Mouse (Mus musculus) liver, embryonic 14.5 days (tissue): ENCODE measurements at regions not wholly inside any gene's neighbourhood (a gene's known extent, or its start where the extent isn't known, plus 50 kb on each side); places are given as distances from the start of the nearest gene placed in this dataset.

Experiments
- ATAC-seq: fragments of 200-750 bp; cut with Nextera tagmentation; 2 replicates; pipeline ENCODE4 v1.8.0; 2017; ENCODE audit warnings: moderate number of reproducible peaks, mild to moderate bottlenecking, moderate library complexity; ENCODE audit not compliant: insufficient read depth
- DNase-seq, 3 experiments: peaks; one replicate each; pipeline ENCODE4 v3.0.0-alpha.2; 2012 to 2013; ENCODE audit warnings: low read depth in 3 of 3, low spot score in 3 of 3
- H3K27ac ChIP-seq: fragments of 300-500 bp; sonication (generic); 2 replicates; pipeline ENCODE4 v1.5.1; 2014; ENCODE audit warnings: moderate library complexity, mild to moderate bottlenecking, control low read depth, inconsistent platforms
- H3K27me3 ChIP-seq: fragments of 300-500 bp; sonication (generic); 2 replicates; pipeline ENCODE4 v1.6.1; 2014; ENCODE audit warnings: mild to moderate bottlenecking, low read length, moderate library complexity; ENCODE audit not compliant: control insufficient read depth, insufficient read depth
- H3K36me3 ChIP-seq: fragments of 300-500 bp; sonication (generic); replicated peaks from 2 replicates; pipeline ENCODE4 v1.6.1; 2014; ENCODE audit warnings: low read depth; ENCODE audit not compliant: control insufficient read depth, insufficient read depth
- H3K4me1 ChIP-seq, 2 experiments: fragments of 200-500 bp in 1 of 2; fragments of 300-500 bp in 1 of 2; sonication (generic) in 1 of 2; replicated peaks; 2 replicates each; pipeline ENCODE4 v1.6.1; 2012 to 2014; ENCODE audit warnings: antibody characterized with exemption in 1 of 2, inconsistent platforms in 1 of 2, low read length in 1 of 2; ENCODE audit not compliant: control insufficient read depth in 2 of 2, insufficient read depth in 2 of 2
- H3K4me2 ChIP-seq: fragments of 300-500 bp; sonication (generic); 2 replicates; pipeline ENCODE4 v1.6.1; 2014; ENCODE audit warnings: low read depth, mild to moderate bottlenecking, control low read depth, moderate library complexity
- H3K4me3 ChIP-seq, 2 experiments: fragments of 200-500 bp in 1 of 2; fragments of 300-500 bp in 1 of 2; sonication (generic) in 1 of 2; 2 replicates each; pipeline ENCODE4 v1.5.1; 2012 to 2014; ENCODE audit warnings: low read depth in 2 of 2, low read length in 2 of 2, mild to moderate bottlenecking in 2 of 2, control low read depth in 1 of 2, inconsistent platforms in 1 of 2, moderate library complexity in 1 of 2; ENCODE audit not compliant: insufficient read depth in 1 of 2
- H3K9ac ChIP-seq: fragments of 300-500 bp; sonication (generic); replicated peaks from 2 replicates; pipeline ENCODE4 v1.6.1; 2014; ENCODE audit warnings: mild to moderate bottlenecking, control low read depth, moderate library complexity
- H3K9me3 ChIP-seq: fragments of 300-500 bp; sonication (generic); 2 replicates; pipeline ENCODE4 v1.6.1; 2016; ENCODE audit warnings: low read length, mixed read lengths; ENCODE audit not compliant: control insufficient read depth
- CTCF ChIP-seq: IDR thresholded peaks from 2 replicates; pipeline ENCODE4 v1.5.1; 2016; ENCODE audit warnings: antibody characterized with exemption, low read depth, control low read depth
- EP300 ChIP-seq: IDR thresholded peaks from 2 replicates; pipeline ENCODE4 v1.6.1; 2016; ENCODE audit warnings: antibody characterized with exemption, low read depth
- WGBS: fragments of 180-500 bp; shearing (Covaris S2); extraction: QIAGEN DNeasy Blood & Tissue Kit; methylation state at CpG from one replicate; pipeline ENCODE4 v1.1.7; 2014; ENCODE audit not compliant: insufficient replicate concordance; 5-methylcytosine and 5-hydroxymethylcytosine counted together

DNA sequence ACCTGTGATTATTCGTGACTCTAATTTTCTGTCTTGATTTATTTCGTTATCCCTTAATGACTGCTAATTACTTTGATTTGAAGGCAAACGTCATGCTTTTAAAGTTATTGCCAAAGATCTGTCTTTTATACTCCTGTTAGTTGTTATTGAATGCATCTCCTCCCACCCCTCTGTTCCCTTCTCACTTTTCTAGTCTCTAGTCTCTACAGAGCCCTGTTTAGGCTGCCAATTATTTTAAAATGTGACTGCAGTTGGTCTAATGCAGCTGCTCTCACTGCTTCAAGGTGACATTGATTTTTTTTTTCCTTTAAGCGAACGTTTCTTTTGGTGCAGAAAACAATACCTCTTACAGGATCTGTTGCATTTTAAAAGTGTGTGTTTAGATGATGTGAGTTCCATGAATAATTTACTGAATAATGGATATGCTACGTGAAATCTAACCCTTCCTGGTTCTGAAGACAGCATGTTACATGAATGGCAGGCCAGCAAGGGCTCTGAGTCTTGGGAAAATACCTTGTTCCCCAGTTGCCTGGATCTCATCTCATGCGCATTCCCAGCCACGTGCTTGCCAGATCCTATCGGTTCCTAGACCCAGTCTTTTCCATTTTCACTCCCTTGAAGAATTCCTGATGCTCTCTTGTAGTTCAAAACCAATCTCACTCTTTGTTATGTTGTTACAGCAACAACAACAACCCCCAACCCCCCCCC, 1097.2 kb downstream of the Synb start:
- Histone ChIP-seq H3K9ac (no peak overlapping the region), H3K27me3 (no peaks in the 10 kb centered on the region), H3K27ac (no peak overlapping the region), H3K36me3 (no peaks in the 10 kb centered on the region), H3K4me2 (no peak overlapping the region), H3K4me1 (no peaks in the 10 kb centered on the region), H3K4me3 (no peak overlapping the region), H3K9me3 (no peaks in the 10 kb centered on the region)
- ATAC-seq (no peak), DNase-seq (no peak)
- WGBS = 41% methylated on average over 9 of the region's 9 CpGs
- TF ChIP-seq EP300 (no peak), CTCF (no peak)

DNA sequence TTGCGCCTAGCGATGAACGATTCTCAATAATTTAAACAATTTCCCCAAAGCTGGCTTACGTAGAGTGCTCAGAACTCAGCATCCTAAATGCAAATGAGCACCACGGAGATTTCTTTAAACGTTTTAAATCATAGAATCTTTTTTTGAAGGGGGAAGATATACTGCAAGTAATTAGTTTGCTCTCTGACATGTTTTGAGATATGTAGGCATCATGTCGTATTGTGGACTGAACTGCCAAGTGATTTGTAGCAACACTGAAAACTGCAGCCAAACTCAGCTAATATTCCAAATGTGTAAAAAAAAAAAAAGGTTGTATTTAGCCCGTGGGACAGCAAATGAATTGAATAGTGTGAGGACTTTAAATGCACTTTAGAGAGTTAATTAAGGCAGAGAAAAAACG, 1097.9 kb downstream of the Synb start:
- H3K4me2 ChIP-seq = no peak overlapping the region
- no peaks in the 10 kb centered on the region for H3K9me3 ChIP-seq
- ATAC-seq = no peak
- no peaks in the 10 kb centered on the region for H3K36me3 ChIP-seq
- no peaks in the 10 kb centered on the region for H3K27me3 ChIP-seq
- H3K4me1 ChIP-seq = no peaks in the 10 kb centered on the region
- TF ChIP-seq EP300 = no peak
- H3K4me3 ChIP-seq = no peak overlapping the region
- 58% methylated on average over 9 of the region's 9 CpGs for WGBS
- H3K27ac ChIP-seq = no peak overlapping the region
- no peak overlapping the region for H3K9ac ChIP-seq
- no peak for DNase-seq

DNA sequence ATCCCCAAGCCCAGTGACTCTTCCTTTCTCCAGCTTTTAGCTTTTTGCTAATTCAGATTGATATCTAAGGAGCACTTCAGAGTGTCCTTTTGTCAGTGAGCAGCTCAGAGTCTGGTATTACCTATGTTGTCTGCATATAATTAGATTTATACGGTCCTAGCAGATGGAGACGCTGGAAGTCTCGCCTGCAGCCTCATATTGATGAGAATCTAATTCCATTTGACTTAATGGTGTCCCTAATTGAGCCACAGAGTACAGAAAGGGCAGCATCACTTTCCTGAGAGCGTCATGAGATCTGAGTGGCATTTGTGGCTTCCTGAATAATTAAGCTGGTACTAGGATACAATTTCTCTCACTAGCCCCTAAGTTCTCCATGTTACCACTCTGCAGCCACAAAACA, 1104.2 kb downstream of the Synb start:
- no peak overlapping the region for H3K4me2 ChIP-seq
- H3K9me3 ChIP-seq = no peaks in the 10 kb centered on the region
- no peak overlapping the region for H3K4me3 ChIP-seq
- H3K36me3 ChIP-seq = no peaks in the 10 kb centered on the region
- TF ChIP-seq CTCF (no peak), EP300 (no peak)
- no peaks in the 10 kb centered on the region for H3K4me1 ChIP-seq
- no peak for ATAC-seq
- 40% methylated on average over 4 of the region's 4 CpGs for WGBS
- no peak overlapping the region for H3K27ac ChIP-seq
- no peak for DNase-seq
- no peak overlapping the region for H3K9ac ChIP-seq
- H3K27me3 ChIP-seq = no peaks in the 10 kb centered on the region

DNA sequence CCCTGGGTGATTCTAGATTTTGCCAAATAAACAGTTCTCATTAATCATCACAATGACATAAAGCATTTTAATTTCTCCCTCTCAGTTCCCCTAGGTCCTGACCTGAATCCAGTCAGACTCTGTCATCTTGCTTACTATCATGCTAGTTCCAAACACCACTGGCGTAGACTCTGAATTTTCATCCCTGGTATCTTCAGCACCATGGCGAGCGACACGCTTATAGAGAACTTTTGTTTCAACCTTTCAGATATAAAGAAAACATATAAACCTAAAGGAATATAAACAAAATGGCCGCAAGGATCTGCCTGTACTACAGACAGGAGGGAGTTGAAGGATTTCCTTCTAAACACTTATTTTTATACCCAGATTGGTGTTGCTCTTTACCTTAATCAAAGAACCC, 1105.8 kb downstream of the Synb start:
- Histone ChIP-seq H3K36me3 (no peaks in the 10 kb centered on the region), H3K9me3 (no peaks in the 10 kb centered on the region), H3K27me3 (no peaks in the 10 kb centered on the region), H3K4me2 (no peak overlapping the region), H3K4me3 (no peak overlapping the region), H3K4me1 (no peaks in the 10 kb centered on the region), H3K27ac (no peak overlapping the region), H3K9ac (no peak overlapping the region)
- ATAC-seq (no peak), DNase-seq (no peak)
- 51% methylated on average over 5 of the region's 5 CpGs for WGBS
- no peak for TF ChIP-seq EP300
- no peak for TF ChIP-seq CTCF

DNA sequence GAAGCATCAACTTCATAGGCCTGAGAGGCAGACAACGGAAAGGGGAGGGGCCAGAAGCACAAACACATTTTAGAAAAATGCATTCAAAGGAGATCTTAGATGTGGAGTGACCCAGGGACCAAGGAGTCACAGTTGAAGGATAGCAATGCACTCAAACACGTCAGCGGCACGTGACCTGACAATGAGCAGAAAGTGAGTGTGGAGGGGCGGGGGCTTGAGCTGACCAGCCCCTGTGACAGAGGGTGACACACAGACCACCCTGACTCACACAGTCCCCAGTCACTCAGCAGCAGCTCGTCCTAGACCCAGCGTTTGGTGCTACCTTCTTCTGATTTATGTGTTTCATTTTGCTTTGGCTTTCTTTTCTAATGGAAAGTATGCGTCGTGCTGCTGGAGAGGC, 1111.5 kb downstream of the Synb start:
- TF ChIP-seq CTCF = no peak
- TF ChIP-seq EP300 = no peak
- DNase-seq (no peak), ATAC-seq (no peak)
- H3K4me1 ChIP-seq = no peaks in the 10 kb centered on the region
- H3K9ac ChIP-seq = no peak overlapping the region
- H3K27ac ChIP-seq = no peak overlapping the region
- H3K4me3 ChIP-seq = no peak overlapping the region
- no peaks in the 10 kb centered on the region for H3K36me3 ChIP-seq
- WGBS = 49% methylated on average over 9 of the region's 9 CpGs
- no peaks in the 10 kb centered on the region for H3K9me3 ChIP-seq
- no peak overlapping the region for H3K4me2 ChIP-seq
- H3K27me3 ChIP-seq = no peaks in the 10 kb centered on the region
